Mouse (Mus musculus) lung, postnatal 0 days (tissue): ENCODE measurements around the gene S100a5.
A peak's percentile ranks its signal among the peaks of the same experiment; 100 is the strongest.

Experiments
- CTCF ChIP-seq: IDR thresholded peaks from 2 replicates; pipeline ENCODE4 v1.5.1; 2016; ENCODE audit warnings: antibody characterized with exemption, mild to moderate bottlenecking
- EP300 ChIP-seq: IDR thresholded peaks from 2 replicates; pipeline ENCODE4 v1.6.1; 2016; ENCODE audit warnings: antibody characterized with exemption, mild to moderate bottlenecking, control low read depth

DNA sequence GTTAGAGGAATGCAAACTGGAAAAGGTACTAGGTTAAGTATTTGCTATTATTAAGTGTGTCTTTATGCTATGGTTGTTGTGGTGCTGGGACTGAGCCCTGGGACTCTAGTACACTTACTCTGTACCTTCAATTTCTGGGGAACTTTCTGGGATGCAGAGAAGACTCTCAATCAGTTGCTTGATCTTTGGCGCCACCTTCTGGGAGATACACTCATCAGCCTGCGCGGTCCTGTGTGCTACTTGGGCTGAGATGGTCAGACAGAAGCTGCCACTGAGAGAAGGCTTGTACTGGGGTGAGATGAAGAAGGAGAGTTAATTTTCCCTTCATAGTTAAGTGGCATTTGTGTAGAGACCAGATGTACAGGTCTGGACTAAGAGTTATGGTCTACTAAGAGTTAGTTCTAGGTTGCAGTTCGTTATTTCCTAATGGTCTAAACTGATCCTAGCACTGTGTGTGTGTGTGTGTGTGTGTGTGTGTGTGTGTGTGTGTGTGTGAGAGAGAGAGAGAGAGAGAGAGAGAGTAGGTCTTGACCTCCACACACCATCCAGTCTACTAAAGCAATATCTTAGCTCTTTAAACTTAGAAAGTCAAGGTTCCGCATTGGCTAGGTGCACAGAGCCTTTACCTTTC is 44.7 kb downstream of the S100a5 start:
- peak; percentile 91 for TF ChIP-seq CTCF
- TF ChIP-seq EP300: no peak
